8 mouse cellular contexts compared by ENCODE assay signal in the genomic region with DNA sequence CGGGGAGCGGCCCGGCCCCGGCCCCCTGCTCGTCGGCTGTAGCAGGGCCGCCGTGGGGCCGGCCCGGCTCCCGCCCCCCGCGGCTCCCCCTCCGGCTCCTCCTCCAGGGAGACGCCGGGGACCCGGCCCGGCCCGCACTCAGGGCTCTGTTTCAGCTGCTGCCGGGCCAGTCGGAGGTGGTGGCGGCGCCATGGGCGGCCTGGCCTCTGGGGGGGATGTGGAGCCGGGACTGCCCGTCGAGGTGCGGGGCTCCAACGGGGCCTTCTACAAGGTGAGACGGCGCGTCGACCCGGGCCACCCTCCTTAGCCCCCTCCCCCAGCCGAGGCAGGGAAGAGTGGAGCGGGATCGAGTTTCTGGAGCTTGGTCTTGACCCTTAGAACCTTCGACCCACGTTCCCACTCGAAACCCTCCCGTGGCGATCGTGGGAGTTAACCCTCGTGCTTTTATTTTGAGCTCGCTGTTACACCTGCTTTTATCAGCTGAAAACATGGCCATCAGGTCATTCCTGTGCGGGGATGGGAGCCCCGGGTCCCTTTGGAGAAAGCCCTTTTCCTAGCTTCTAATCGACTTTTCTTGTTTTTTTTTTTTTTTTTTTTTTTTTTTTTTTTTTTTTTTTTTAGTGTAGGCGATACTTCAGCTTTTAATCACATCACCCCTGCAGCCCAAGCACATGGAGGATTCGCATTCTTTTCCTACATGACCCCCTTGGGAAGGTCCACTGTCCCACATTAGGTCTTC. TPM values are rescaled to one million over a fixed set of nuclear protein-coding genes. Genes with fewer than 3 reads are reported as not detected.
A peak's percentile ranks its signal among the peaks of the same experiment; 100 is the strongest.
DNase-seq lines count a peak whose midpoint lies in the region.

No protein-coding gene starts in this region.

- H3K27me3 ChIP-seq in megakaryocyte, embryonic 14.5 days (replicated peaks) = no peaks in the 10 kb centered on the region

- no peaks in the 10 kb centered on the region for H3K9me3 ChIP-seq in megakaryocyte, embryonic 14.5 days

- DNase-seq in adrenal gland, postnatal 14 days = peak; percentile 86
- no peak for DNase-seq in adrenal gland, postnatal 25 days
- peak; percentile 73 to 87 for DNase-seq in spleen, postnatal 4 days (ENCODE audit: low spot score in 2 of 2)
- DNase-seq in spleen, adult 18-20 months = no peak
- DNase-seq in gastrocnemius, adult 8-10 months (ENCODE audit: low spot score in 2 of 2) = peak; percentile 54 to 63
- peak; percentile 83 for DNase-seq in kidney, postnatal 10 days
- no peak for DNase-seq in left cerebral cortex, postnatal 14 days (ENCODE audit: low spot score in 2 of 2)

- H3K4me3 ChIP-seq in megakaryocyte, embryonic 14.5 days (replicated peaks) = peak overlapping the region; percentile 97

- H3K36me3 ChIP-seq in megakaryocyte, embryonic 14.5 days (replicated peaks; ENCODE audit: low read length) = peaks cover 21% of the 10 kb centered on the region

- H3K4me1 ChIP-seq in megakaryocyte, embryonic 14.5 days = peaks cover 51% of the 10 kb centered on the region

- intact Hi-C loops in left cerebral cortex, postnatal 14 days (cut with DNase I) = no loop called here

RNA-seq across cellular contexts. Expression of gene Fxr2, which starts 0.5 kb away (rescaled TPM):
- 75.5 and 84.3 TPM in 2 replicates for total RNA-seq in adrenal gland, postnatal 14 days (2021)
- 89.7 and 101 TPM in 2 replicates for total RNA-seq in adrenal gland, postnatal 25 days (2021)
- 100 to 1,000 TPM; 104 to 114 (median 108) TPM for total RNA-seq in gastrocnemius, adult 8-10 months (2022)
- polyA plus RNA-seq in megakaryocyte, embryonic 14.5 days (2012; ENCODE audit: insufficient read depth, low replicate concordance) = 65.7 and 84.9 TPM in 2 replicates
- total RNA-seq in left cerebral cortex, postnatal 14 days (2021) = 100 to 1,000 TPM; 107 TPM

RNA-seq across cellular contexts. Expression of gene Sat2, which starts 11.5 kb away (rescaled TPM):
- total RNA-seq in adrenal gland, postnatal 14 days (2021) = 7.9 and 8.2 TPM in 2 replicates
- total RNA-seq in adrenal gland, postnatal 25 days (2021) = 6.7 and 16.9 TPM in 2 replicates
- 1 to 10 TPM; 1.4 to 3.8 (median 2.7) TPM for total RNA-seq in gastrocnemius, adult 8-10 months (2022)
- polyA plus RNA-seq in megakaryocyte, embryonic 14.5 days (2012; ENCODE audit: insufficient read depth, low replicate concordance) = not detected in 2 replicates
- total RNA-seq in left cerebral cortex, postnatal 14 days (2021) = 10 to 100 TPM in 1 of 2 experiments, 1 to 10 TPM in 1; 9.9 to 10.2 TPM

RNA-seq across cellular contexts. Expression of gene Shbg, which starts 15.6 kb away (rescaled TPM):
- total RNA-seq in adrenal gland, postnatal 14 days (2021) = not detected in 2 replicates
- not detected in 2 replicates for total RNA-seq in adrenal gland, postnatal 25 days (2021)
- total RNA-seq in gastrocnemius, adult 8-10 months (2022) = not detected
- polyA plus RNA-seq in megakaryocyte, embryonic 14.5 days (2012; ENCODE audit: insufficient read depth, low replicate concordance) = not detected in 2 replicates
- total RNA-seq in left cerebral cortex, postnatal 14 days (2021) = not detected

RNA-seq across cellular contexts. Expression of gene Sox15, which starts 21.8 kb away (rescaled TPM):
- total RNA-seq in adrenal gland, postnatal 14 days (2021) = 0.45 TPM in 1 of 2 replicates, not detected in the other
- total RNA-seq in adrenal gland, postnatal 25 days (2021) = 0.39 TPM in 1 of 2 replicates, not detected in the other
- total RNA-seq in gastrocnemius, adult 8-10 months (2022) = not detected
- polyA plus RNA-seq in megakaryocyte, embryonic 14.5 days (2012; ENCODE audit: insufficient read depth, low replicate concordance) = not detected in 2 replicates
- total RNA-seq in left cerebral cortex, postnatal 14 days (2021) = not detected

RNA-seq across cellular contexts. Expression of gene Atp1b2, which starts 27.6 kb away (rescaled TPM):
- total RNA-seq in adrenal gland, postnatal 14 days (2021) = 37.4 and 39.7 TPM in 2 replicates
- 34.0 and 38.0 TPM in 2 replicates for total RNA-seq in adrenal gland, postnatal 25 days (2021)
- 100 to 1,000 TPM; 333 to 372 (median 353) TPM for total RNA-seq in gastrocnemius, adult 8-10 months (2022)
- 2.8 and 4.2 TPM in 2 replicates for polyA plus RNA-seq in megakaryocyte, embryonic 14.5 days (2012; ENCODE audit: insufficient read depth, low replicate concordance)
- 100 to 1,000 TPM; 451 to 452 TPM for total RNA-seq in left cerebral cortex, postnatal 14 days (2021)

Comparison
In these comparisons a context has a peak if more than half of its experiments do, and no peak if none do; other contexts are left out.
1. DNase-seq: peak in adrenal gland, postnatal 14 days (single experiment), spleen, postnatal 4 days (2 of 2), gastrocnemius, adult 8-10 months (2 of 2) and kidney, postnatal 10 days (single experiment); none in adrenal gland, postnatal 25 days (single experiment), spleen, adult 18-20 months (0 of 2) and left cerebral cortex, postnatal 14 days (0 of 2).